Mouse (Mus musculus) kidney, postnatal 10 days (tissue): ENCODE results near the gene Dnm2.

ENCODE experiments used
- DNase-seq: peaks from one replicate; pipeline ENCODE4 v3.0.0; 2021; ENCODE audit warnings: mixed read lengths

Gene Dnm2

DNA sequence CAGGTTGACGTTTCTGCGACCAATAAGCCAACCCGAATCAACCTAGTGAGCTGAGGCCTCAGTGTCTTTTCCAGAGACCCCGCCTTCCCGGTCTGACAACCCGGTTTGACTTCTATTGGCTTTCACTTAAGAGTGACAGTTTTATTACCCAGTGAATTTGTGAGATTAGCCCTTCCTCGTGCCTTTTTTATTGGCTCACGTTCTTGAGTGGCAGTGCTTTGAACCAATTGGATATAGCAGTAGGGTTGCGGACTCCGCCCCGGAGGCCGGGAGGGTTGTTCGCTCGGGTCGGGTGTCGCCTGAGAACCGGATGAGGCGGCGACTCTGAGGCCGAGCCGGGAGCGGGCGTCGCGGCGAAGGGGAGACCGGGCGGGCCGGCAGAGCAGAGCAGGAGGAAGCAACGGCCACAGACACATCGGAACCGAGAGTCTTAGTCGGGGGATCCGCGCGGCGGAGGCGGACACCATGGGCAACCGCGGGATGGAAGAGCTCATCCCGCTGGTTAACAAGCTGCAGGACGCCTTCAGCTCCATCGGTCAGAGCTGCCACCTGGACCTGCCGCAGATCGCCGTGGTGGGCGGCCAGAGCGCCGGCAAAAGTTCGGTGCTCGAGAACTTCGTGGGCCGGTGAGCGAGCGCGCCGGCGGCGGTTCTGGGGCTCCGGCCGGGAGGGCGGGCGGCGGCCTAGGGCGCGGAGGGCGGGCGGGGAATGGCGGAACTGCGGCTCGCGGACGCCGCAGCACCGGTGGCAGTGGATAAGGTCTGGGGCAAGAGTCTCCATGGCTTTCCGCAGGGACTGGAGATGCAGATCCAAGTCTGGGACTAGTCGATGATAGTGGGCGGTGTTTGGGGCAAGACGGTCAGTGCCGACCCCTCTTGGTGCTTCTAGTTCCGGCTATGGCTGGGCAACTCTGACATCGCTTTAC is at the start of gene Dnm2:
Gene Dnm2, plus strand, starts transcription at position 278 of the 925 bp plus-strand sequence.
- peak; percentile 97 for DNase-seq

DNA sequence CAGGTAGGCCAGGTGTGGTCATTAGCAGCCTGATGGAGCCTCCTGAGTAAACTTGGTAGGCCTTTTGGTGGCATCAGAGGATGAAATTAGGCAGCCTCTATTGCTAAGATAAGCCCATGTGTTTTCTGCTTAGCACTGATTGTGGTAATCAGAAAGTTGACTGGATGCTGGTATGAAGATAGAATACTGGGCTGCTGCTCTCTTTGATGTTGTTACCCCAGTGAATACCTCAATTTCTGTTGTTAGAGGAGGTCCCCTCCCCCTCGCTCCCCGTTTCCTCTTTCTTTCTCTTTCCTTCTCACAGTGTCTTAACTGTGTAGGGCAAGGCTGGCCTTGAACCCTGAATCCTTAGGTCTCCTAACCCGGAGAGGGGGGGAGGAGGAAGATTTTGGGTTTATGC is 45.5 kb upstream of the Dnm2 start:
- no peak for DNase-seq

DNA sequence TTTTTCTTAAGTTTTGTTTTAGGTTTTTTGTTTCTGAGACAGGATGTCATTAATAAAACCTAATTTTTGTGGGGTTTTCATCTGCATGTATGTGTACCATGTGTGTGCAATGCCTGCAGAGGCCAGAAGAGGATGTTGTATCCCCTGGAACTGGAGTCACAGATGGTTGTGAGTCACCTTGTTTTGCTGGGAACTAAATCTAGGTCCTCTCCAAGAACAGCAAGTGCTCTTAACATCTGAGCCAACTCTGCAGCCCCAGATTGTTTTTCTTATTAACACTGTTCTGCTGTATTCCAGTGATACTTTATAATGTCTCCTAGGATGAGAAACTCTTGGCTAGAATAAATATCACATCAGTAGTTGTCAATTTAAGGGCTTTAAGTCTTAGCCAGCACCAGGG is 43.8 kb upstream of the Dnm2 start:
- no peak for DNase-seq

DNA sequence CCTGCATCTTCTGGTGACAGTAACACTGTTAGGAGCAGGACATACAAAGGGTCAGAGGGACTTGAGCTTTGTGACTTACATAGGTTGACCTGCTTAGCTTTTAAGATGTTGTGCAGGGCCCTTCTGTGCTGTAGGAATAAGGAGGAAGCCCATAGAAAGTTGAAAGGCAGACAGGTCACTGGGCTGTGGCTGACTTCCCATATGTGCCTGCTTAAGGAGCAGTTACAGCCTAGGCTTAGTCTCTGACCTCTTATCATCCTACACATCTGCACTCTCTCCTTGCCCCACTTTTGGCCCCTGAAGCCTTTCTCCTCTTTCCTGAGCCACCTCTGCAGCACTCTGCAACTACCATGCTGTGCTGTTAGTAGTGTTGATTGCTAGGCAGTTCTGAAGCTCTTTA is 40.7 kb upstream of the Dnm2 start:
- DNase-seq, result no peak

DNA sequence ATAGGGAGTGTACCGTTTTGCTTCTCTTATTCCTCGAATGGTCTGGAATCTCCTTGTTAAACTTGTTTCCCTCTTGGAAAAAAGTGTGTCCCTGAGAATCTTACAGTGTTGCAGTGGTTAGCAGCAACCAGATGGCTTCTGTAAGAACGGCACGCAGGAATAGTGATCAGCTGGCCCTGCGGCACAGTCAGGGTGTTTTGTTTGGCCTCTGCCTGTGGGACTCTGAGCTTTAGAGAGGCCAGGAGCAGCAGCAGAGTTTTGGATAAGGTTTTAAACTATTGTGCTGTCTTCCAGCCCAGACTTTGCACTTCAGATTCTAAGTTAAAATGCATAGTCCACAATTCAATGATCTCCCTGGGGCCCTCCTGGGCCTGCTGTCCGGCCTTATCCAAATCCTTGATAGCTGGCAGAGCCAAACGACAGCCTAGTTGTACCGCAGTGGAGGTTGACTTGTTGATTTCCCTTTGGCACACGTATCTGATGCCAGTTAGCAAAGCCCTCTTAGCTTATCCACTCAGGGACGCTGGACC is 32.0 kb upstream of the Dnm2 start:
- no peak for DNase-seq

DNA sequence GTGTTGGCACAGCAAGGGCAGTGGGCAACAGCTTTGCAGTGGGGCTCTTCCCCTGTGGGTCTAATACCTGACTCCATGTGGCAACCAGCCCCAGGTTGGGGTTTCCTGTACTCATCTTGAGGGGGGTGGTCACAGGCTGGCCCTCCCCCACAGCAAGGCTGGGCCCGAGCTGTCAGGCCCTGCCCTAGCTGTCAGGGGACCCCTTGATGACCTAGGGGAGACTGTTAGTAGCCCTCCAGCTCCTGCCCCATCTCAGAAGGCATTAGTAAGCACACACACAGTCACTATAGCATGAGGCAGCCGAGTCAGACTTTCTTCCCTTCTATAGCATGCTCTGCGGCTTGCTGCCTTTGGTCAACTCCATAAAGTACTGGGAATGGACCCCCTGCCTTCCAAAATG is 29.0 kb upstream of the Dnm2 start:
- DNase-seq, result no peak

DNA sequence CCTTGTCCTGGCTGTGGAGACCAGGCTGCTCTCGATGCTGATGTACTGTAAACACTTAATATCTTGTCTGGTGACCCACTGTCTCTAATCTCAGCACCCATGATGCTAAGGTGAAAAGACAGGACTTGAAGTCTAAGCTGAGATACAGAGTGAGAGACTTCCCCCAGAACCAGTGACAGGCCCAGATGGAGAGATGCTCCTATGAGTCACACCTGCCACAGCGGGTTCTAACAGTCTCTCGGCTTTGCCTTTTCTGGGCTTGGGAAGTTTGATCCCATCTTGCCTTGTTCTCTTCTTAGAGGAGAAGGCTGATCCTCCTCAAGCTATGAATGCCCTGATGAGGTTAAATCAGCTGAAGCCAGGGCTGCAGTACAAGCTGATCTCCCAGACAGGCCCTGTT is 27.5 kb upstream of the Dnm2 start:
- no peak for DNase-seq

DNA sequence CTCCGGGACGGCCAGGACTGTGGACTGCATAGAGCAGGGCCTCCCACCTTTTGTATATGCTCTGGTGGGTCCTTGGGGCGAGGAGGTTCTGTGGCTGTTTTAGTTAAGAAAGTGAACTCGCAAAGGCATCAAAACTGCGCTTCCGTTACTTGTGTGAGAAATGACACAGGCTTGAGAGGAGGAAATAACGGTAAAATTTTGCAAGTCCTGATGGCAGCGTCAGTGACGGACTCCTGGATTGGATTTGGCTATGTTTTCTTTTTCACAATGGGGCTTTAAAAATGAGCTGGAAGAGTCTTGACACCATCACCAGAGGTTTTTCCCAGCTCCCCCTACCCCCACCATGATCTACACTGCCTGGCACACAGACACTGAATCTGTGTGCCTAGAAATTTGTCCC is 23.7 kb upstream of the Dnm2 start:
- DNase-seq, result no peak

DNA sequence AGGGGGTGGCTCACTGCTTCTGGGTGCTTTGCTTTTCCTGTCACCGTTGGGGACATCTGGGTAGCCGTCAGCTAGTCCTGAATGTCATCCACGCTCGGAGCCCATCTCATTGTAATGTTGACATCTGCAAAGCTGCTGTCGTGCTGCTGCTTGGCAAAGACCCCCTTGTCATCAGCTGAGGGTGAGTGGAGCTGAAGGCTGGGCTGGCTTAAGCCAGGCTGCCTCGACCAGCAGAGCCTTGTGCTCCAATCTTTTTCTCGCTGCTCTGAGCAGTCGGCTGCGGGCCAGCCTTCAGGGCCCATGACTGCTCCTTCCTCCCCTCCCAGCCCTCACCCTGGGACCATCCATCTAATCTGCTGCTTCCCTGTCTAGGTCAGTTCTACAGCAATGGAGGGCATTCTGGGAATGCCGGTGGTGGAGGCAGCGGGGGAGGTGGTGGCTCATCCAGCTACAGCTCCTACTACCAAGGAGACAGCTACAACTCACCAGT is 21.9 kb upstream of the Dnm2 start:
- DNase-seq, result no peak

DNA sequence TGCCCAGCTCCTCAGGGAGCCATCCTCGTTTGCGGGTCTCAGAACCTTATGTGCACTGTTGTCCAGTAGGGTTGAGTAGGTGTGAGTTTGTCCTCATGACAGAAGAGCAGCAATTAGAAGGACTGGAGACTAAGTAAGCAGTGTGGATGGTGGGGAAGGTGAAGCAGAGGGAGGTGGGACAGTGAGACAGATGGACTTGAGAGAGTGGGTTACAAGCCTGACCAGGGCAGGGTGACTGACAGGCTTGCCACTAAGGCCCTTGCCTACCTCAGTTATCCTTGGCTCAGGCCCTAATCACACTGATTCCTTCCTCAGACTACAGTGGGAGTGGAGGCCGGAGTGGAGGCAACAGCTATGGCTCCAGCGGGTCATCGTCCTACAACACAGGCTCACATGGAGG is 21.0 kb upstream of the Dnm2 start:
- DNase-seq, result no peak

DNA sequence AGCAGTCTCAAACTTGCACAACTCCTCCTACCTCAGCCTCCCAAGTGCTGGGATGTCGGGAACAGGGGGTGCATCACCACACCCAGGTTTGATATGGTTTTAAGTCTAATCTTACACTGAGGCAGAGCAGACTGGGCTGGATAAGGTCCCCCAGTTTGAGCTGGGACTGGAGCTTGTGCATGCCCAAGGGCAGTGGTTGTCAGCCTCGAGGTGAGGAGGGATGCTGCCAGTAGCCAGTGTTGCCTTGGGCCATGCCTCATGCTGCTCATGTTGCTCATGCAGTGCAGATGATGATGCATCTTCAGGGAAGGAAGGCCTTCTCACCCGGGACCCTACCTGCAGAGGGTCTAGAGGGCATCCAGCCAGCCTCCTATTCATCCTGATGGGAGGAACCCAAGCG is 19.2 kb upstream of the Dnm2 start:
- DNase-seq, result no peak

DNA sequence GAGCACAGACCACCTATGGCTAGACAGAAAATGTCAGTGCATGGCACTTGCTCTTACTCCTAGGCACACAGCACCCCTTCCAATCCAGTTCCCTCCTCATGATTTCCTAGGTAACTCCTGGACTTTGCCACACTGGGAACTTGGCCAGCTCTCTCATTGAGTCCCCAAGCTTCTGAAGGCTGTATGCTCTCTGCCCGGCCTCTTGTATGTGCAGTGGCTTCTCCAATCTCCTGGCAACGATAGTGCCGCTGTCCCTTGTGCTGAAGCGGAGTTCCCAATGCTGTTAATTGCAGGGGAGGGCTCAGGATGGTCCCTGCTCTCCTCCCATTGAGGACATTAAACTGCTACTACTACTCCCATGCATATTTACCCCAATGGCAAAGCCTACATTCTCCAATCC is 16.8 kb upstream of the Dnm2 start:
- DNase-seq, result peak; percentile 84

DNA sequence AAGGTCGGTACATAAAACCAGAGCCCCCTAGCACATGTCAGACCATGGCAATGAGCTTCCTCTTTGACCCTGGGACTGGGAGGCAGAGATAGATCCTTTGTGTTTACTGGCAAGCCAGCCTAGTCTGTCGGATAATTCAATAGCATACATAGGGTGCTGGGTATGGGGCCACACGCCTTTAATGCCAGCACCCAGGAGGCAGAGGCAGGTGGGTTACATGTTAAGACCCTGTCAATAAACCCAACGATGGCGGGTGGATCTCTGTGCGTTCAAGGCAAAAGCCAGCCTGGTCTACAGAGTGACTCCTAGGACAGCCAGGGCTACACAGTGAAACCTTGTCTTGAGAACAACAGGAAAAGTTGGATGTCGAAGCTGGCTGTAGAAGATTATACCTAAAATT is 16.1 kb upstream of the Dnm2 start:
- DNase-seq, result no peak

DNA sequence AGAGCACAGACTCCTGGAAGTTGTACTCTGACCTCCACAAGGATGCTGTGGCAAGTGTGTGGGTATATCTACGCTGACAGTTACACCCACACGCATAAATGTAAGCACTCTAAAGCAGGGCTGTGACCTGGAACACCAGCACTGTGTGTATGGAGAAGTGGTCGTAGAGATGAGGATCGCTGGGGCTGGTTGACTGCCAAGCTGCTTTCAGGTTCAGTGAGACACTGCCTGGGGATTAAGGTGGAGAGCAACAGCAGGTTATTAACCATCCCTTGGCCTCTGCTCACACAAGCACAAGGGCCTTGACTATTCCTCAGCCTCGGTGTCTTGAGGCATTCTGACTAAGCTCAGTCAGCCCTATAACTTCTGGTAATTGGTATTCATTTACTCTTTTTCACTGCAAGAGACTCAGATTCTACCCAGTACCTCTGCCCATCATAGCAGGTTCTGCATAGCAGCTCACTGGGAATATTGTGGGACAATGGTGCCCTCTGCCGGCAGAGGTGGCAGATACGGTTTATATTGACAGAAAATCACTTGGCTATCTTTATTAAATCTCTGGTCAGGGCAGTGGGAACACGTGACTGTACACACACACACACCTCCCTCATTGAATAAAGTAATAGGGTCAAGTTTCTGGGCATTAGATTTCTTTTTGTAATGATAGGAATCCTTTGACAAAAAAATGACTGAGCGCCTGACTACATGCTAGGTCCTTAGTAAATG is 15.0 kb upstream of the Dnm2 start:
- DNase-seq, result peak; percentile 91

DNA sequence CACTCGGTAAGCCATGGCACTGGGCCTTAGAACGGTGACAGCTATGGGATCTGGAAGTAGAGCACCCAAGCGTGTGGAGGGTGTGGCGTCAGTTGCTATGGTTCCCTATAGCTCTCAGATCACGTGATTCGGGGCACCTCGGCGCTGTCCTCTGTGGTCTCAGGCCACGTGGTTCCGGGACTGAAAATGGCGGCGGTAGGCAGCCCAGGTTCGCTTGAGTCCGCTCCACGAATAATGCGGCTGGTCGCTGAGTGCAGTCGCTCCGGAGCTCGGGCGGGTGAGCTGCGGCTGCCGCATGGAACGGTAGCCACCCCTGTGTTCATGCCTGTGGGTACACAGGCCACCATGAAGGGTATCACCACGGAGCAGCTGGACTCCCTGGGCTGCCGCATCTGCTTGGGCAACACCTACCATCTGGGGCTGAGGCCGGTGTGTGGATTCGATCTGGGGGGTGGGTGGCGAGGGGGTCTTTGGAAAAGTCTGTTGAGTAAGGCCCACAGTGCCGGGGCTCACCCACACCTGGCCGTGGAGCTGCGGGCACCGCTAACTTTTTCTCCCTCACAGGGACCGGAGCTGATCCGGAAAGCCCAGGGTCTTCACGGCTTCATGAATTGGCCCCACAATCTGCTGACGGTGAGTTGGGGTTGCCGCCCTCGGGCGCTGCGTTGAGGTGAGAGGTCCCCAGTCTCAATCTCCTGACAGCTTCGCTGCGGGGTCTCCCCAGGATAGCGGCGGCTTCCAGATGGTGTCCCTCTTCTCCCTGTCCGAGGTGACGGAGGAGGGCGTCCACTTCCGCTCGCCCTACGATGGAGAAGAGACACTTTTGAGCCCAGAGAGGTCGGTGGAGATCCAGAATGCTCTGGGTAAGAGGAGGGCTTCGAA is 12.8 kb upstream of the Dnm2 start, which contains the start of gene Qtrt1:
Gene Qtrt1, plus strand, starts transcription at position 169 of the 882 bp plus-strand sequence.
- DNase-seq, result peak; percentile 90

DNA sequence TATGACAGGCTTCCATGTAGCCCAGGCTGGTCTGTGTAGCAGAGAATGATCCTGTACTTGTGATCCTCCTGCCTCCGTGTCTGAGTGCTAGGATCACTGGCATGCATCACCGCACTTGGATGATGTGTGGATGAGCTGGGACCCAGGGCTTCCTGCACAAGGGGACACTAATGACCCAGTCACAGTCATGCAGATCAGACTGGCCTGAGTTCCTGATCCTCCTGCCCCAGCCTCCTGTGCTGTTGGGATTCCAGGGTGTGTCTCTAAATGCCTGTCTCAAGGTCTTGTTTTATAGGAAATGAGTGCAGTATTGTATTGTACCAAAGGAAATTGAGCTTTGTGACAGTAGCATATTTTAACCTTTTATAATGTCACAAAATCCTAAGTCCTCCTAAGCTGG is 6.8 kb upstream of the Dnm2 start:
- no peak for DNase-seq

DNA sequence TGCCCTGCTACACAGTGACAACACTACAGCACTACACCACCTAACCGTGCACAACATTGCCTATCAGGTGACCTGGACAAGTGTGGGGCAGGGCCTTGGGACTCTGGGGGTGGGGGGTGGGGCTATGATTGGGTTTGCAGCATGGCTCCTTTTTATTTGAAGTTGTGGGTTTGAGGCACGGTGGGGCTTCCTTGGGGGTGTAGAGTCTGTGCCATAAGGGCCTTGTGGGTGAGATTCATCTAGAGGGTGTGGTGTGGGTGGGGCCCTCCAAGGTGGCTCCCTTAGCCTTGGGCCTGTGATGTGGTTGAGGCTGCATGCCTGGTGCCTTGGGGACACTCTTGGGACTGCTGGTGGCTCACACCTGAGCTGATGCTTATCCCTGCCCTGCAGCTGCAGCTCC is 5.1 kb upstream of the Dnm2 start:
- DNase-seq, result no peak

DNA sequence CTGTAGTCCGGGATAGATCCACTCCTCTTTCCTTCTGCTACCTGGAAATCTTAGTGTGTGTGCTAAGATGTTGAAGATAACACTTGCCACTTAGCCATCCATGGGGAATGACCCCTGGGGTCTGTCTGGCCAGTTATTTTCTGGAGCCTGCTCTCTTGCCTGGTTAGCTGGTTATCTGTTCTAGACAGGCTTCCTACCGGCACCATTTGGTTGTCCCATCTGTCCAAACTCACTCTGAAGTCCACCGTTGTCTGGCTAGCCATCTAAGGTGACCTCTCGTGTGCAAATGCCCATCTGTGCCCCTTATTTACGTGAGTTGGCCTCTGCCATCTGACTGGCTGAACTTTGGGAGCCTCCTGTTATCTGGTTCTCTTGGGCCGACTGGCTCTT is 843 bp downstream of the Dnm2 start:
- DNase-seq, result no peak

DNA sequence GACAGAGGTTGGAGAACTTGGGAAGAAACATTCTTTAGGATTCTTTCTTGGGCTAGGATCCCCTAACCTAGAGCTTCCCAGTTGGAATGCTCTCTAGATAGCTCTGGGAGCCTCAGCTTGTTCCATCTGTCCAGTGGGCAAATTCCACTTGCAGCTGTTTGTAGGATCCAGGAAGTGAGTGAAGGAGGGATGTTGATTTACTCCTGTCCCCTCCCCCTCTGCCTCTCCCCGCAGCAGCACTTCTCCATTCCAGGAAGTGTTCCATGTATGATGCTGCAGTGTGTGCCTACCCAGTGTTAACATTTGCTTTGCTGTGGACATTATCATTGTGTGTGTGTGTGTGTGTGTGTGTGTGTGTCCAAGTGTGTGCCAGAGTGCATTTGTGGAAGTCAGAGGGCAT is 1.3 kb downstream of the Dnm2 start:
- DNase-seq, result peak; percentile 54

DNA sequence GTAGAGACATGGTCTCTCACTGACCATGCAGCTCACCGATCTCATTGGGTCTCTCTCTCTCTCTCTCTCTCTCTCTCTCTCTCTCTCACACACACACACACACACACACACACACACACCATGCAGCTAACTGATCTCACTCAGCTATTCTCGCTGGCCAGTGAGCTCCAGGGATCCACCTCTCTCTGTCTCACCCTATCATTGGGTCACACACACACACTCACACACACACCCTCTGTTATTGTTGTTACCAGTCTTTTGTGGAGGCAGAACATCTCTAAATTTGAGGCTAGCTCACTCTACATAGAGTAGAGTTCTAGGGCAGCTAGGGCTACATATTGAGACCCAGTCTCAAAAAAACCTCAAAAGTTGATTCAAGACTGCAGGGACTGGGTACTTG is 1.8 kb downstream of the Dnm2 start:
- no peak for DNase-seq

DNA sequence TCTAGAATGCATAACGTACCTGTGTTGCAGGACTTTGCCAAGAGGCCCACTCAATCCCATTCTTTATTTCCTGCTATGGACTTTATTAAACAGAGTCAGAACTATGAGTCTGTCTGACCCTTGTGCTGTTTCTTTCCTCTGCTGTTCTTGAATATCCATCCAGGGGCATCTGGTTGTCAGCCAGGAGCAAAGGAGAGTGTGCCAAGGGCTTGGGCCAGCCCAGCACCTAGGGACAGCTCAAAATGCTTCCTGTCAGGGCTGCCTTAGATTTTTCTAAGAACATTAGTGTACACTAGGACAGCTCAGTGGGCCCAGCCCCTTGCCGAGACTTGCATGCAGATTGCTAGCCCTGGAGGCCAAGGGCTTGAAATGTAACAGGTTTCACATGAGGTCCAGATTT is 3.1 kb downstream of the Dnm2 start:
- peak; percentile 58 for DNase-seq

DNA sequence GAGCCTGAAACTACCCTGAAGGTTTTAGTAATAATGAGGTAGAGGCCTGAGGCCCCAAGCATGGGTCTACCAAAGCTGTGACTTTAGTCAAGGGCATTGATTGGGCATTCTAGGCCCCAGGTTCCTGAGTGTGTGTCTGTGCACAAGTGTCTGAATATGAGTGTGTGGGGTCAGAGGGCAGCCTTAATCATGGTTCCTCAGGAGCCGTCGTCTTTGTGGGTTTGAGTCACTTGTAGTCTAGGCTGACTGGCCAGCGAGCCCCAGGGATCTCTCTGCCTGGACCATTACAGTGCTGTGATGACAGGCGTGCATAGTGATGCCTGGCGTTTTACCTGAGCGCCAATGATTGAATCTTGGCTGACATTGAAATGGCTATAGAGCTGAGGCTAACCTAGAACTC is 3.5 kb downstream of the Dnm2 start:
- DNase-seq, result no peak

DNA sequence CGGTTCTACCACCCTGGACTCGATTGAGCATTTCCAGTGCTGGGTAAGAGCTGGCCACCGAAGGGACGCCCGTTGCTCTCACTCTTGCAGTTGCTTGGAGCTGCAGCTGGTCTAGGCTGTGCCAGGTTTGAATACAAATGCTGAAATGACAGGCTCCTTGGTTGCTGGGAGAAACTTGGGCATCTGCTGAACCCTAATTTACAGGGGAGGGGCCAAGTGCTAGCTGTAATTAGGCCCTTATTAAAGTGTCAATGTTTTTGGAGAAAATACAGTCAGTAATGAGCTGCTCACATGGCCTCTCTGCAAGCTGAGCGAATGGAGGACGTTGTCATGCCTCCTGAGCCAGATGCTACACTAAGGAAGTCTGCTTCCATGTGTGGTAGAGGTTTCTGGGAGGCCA is 6.0 kb downstream of the Dnm2 start:
- DNase-seq, result no peak
